Mouse (Mus musculus): Measurements from ENCODE around the gene Tnfrsf21. TPM values are rescaled to one million over a fixed set of nuclear protein-coding genes. Genes with fewer than 3 reads are reported as not detected.

The Tnfrsf21 gene
- total RNA-seq, 2 experiments from 2014 or later: 15.5 to 24.0 TPM

GRCm38 (mm10) chr17:43097101-43097688, 80.8 kb downstream of the Tnfrsf21 start:
- H3K27ac ChIP-seq: no peak overlapping the region
- TF ChIP-seq CTCF (IDR thresholded peaks at IDR 0.05): no peak
- H3K4me3 ChIP-seq: no peak overlapping the region
- intact Hi-C loops (cut with DNase I): no loop called here
- no peak for DNase-seq

- Histone ChIP-seq H3K27ac (no peak overlapping the region), H3K4me3 (no peak overlapping the region)
- DNase-seq: no peak
- intact Hi-C loops (cut with DNase I): no loop called here
- TF ChIP-seq CTCF (IDR thresholded peaks at IDR 0.05): no peak
Measured at GRCm38 (mm10) chr17:43106108-43106507, 89.8 kb downstream of the Tnfrsf21 start.

- no peak for TF ChIP-seq CTCF (IDR thresholded peaks at IDR 0.05)
- Histone ChIP-seq H3K4me3 (no peak overlapping the region), H3K27ac (no peak overlapping the region)
- DNase-seq: no peak
- intact Hi-C loops (cut with DNase I): no loop called here
Measured at GRCm38 (mm10) chr17:43107338-43107737, 91.0 kb downstream of the Tnfrsf21 start.

- Histone ChIP-seq H3K4me3 (no peak overlapping the region), H3K27ac (no peak overlapping the region)
- TF ChIP-seq CTCF (IDR thresholded peaks at IDR 0.05): no peak
- DNase-seq: no peak
- intact Hi-C loops (cut with DNase I): no loop called here
Measured at GRCm38 (mm10) chr17:43109501-43109900, 93.1 kb downstream of the Tnfrsf21 start.

GRCm38 (mm10) chr17:43110168-43110885, 94.0 kb downstream of the Tnfrsf21 start:
- Histone ChIP-seq H3K27ac (no peak overlapping the region), H3K4me3 (no peak overlapping the region)
- intact Hi-C loops (cut with DNase I): no loop called here
- DNase-seq: no peak
- no peak for TF ChIP-seq CTCF (IDR thresholded peaks at IDR 0.05)

- DNase-seq: no peak
- Histone ChIP-seq H3K4me3 (no peak overlapping the region), H3K27ac (no peak overlapping the region)
- intact Hi-C loops (cut with DNase I): no loop called here
- no peak for TF ChIP-seq CTCF (IDR thresholded peaks at IDR 0.05)
Measured at GRCm38 (mm10) chr17:43113391-43113984, 97.1 kb downstream of the Tnfrsf21 start.

- H3K27ac ChIP-seq: no peak overlapping the region
- H3K4me3 ChIP-seq: no peak overlapping the region
- TF ChIP-seq CTCF (IDR thresholded peaks at IDR 0.05): no peak
- intact Hi-C loops (cut with DNase I): no loop called here
- DNase-seq: no peak
Measured at GRCm38 (mm10) chr17:43114086-43114581, 97.8 kb downstream of the Tnfrsf21 start.

GRCm38 (mm10) chr17:43114926-43115325, 98.6 kb downstream of the Tnfrsf21 start:
- intact Hi-C loops (cut with DNase I): no loop called here
- no peak for DNase-seq
- no peak overlapping the region for H3K27ac ChIP-seq
- TF ChIP-seq CTCF (IDR thresholded peaks at IDR 0.05): no peak
- no peak overlapping the region for H3K4me3 ChIP-seq

GRCm38 (mm10) chr17:43116748-43117147, 100.4 kb downstream of the Tnfrsf21 start:
- intact Hi-C loops (cut with DNase I): no loop called here
- TF ChIP-seq CTCF (IDR thresholded peaks at IDR 0.05): no peak
- Histone ChIP-seq H3K4me3 (no peak overlapping the region), H3K27ac (no peak overlapping the region)
- DNase-seq: no peak

- intact Hi-C loops (cut with DNase I): no loop called here
- no peak overlapping the region for H3K4me3 ChIP-seq
- TF ChIP-seq CTCF (IDR thresholded peaks at IDR 0.05): no peak
- H3K27ac ChIP-seq: no peak overlapping the region
- no peak for DNase-seq
Measured at GRCm38 (mm10) chr17:43119446-43119845, 103.1 kb downstream of the Tnfrsf21 start.

- no peak overlapping the region for H3K4me3 ChIP-seq
- DNase-seq: no peak
- no peak overlapping the region for H3K27ac ChIP-seq
- no peak for TF ChIP-seq CTCF (IDR thresholded peaks at IDR 0.05)
- intact Hi-C loops (cut with DNase I): no loop called here
Measured at GRCm38 (mm10) chr17:43121096-43121495, 104.7 kb downstream of the Tnfrsf21 start.

- H3K4me3 ChIP-seq: no peak overlapping the region
- intact Hi-C loops (cut with DNase I): no loop called here
- DNase-seq: no peak
- TF ChIP-seq CTCF (IDR thresholded peaks at IDR 0.05): no peak
- no peak overlapping the region for H3K27ac ChIP-seq
Measured at GRCm38 (mm10) chr17:43128305-43128704, 112.0 kb downstream of the Tnfrsf21 start.

- Histone ChIP-seq H3K27ac (no peak overlapping the region), H3K4me3 (no peak overlapping the region)
- no peak for TF ChIP-seq CTCF (IDR thresholded peaks at IDR 0.05)
- no peak for DNase-seq
- intact Hi-C loops (cut with DNase I): no loop called here
Measured at GRCm38 (mm10) chr17:43128908-43129533, 112.7 kb downstream of the Tnfrsf21 start.

Data from gastrocnemius, adult 2 months (tissue).